Mouse (Mus musculus) stomach, postnatal 0 days (tissue): Measurements from ENCODE around the gene Ifnar2. TPM values are rescaled to one million over a fixed set of nuclear protein-coding genes. Genes with fewer than 3 reads are reported as not detected.

Experiments used
- ATAC-seq: fragments of 200-750 bp; cut with Nextera tagmentation; 2 replicates; pipeline ENCODE4 v1.8.0; 2017; ENCODE audit not compliant: low FRiP score, low TSS enrichment
- DNase-seq: peaks from one replicate; pipeline ENCODE4 v3.0.0-alpha.2; 2016; ENCODE audit warnings: low spot score
- H3K27ac ChIP-seq: fragments of 300-500 bp; sonication (generic); replicated peaks from 2 replicates; pipeline ENCODE4 v1.5.1; 2014; ENCODE audit warnings: mild to moderate bottlenecking, control low read depth
- H3K27me3 ChIP-seq: fragments of 300-500 bp; sonication (generic); 2 replicates; pipeline ENCODE4 v1.6.1; 2014; ENCODE audit warnings: low read length; ENCODE audit not compliant: control insufficient read depth, insufficient read depth
- H3K36me3 ChIP-seq: fragments of 300-500 bp; sonication (generic); 2 replicates; pipeline ENCODE4 v1.6.1; 2014; ENCODE audit warnings: low read length, mixed read lengths; ENCODE audit not compliant: control insufficient read depth, insufficient read depth
- H3K4me1 ChIP-seq: fragments of 300-500 bp; sonication (generic); replicated peaks from 2 replicates; pipeline ENCODE4 v1.6.1; 2014; ENCODE audit warnings: antibody characterized with exemption; ENCODE audit not compliant: control insufficient read depth, insufficient read depth
- H3K4me2 ChIP-seq: fragments of 300-500 bp; sonication (generic); replicated peaks from 2 replicates; pipeline ENCODE4 v1.6.1; 2014; ENCODE audit warnings: low read depth, mild to moderate bottlenecking, control low read depth, moderate library complexity
- H3K4me3 ChIP-seq: fragments of 300-500 bp; sonication (generic); 2 replicates; pipeline ENCODE4 v1.5.1; 2014; ENCODE audit warnings: low read depth, low read length, control low read depth
- H3K9ac ChIP-seq: fragments of 300-500 bp; sonication (generic); 2 replicates; pipeline ENCODE4 v1.6.1; 2014; ENCODE audit warnings: mild to moderate bottlenecking, low read length, control low read depth, mixed read lengths
- H3K9me3 ChIP-seq: fragments of 300-500 bp; sonication (generic); 2 replicates; pipeline ENCODE4 v1.6.1; 2016; ENCODE audit warnings: low read length; ENCODE audit not compliant: control insufficient read depth
- CTCF ChIP-seq: IDR thresholded peaks from 2 replicates; pipeline ENCODE4 v1.5.1; 2016; ENCODE audit warnings: antibody characterized with exemption, low read depth, mild to moderate bottlenecking, moderate library complexity
- EP300 ChIP-seq: optimal IDR thresholded peaks from 2 replicates; pipeline ENCODE3; 2016; ENCODE audit warnings: antibody characterized with exemption
- WGBS: fragments of 180-500 bp; shearing (Covaris S2); extraction: QIAGEN DNeasy Blood & Tissue Kit; methylation state at CpG from one replicate; pipeline ENCODE4 v1.1.7; 2014; 5-methylcytosine and 5-hydroxymethylcytosine counted together
- polyA plus RNA-seq: library from polyadenylated mRNA; unstranded; fragments of >200 nt; fragmentation: Nextera tagmentation; extraction: Ambion mirVana; gene quantifications from 2 replicates; pipeline ENCODE4 v1.2.1, GENCODE M21; 2015

Ifnar2 gene
- polyA plus RNA-seq, 1 experiment from 2014 or later, result 33.4 TPM

- Histone ChIP-seq H3K27ac (no peak overlapping the region), H3K9me3 (no peaks in the 10 kb centered on the region), H3K36me3 (no peaks in the 10 kb centered on the region), H3K4me1 (no peaks in the 10 kb centered on the region), H3K4me2 (no peak overlapping the region), H3K9ac (no peak overlapping the region), H3K4me3 (no peak overlapping the region), H3K27me3 (no peaks in the 10 kb centered on the region)
- TF ChIP-seq CTCF (no peak), EP300 (no peak)
- ATAC-seq (no peak), DNase-seq (no peak)
- WGBS, result 91% methylated on average over 7 of the region's 7 CpGs
Observed at GRCm38 (mm10) chr16:91398944-91399343, 26.4 kb downstream of the Ifnar2 start.

- Histone ChIP-seq H3K4me2 (no peak overlapping the region), H3K9me3 (no peaks in the 10 kb centered on the region), H3K36me3 (no peaks in the 10 kb centered on the region), H3K9ac (no peak overlapping the region), H3K4me1 (no peaks in the 10 kb centered on the region), H3K4me3 (no peak overlapping the region), H3K27ac (peak overlapping the region; percentile 36; the same call in 1 of the 2 replicates), H3K27me3 (no peaks in the 10 kb centered on the region)
- ATAC-seq, result no peak
- WGBS, result 60% methylated on average over 6 of the region's 6 CpGs
- TF ChIP-seq CTCF (no peak), EP300 (no peak)
- DNase-seq, result no peak
Observed at GRCm38 (mm10) chr16:91401569-91402165, 29.1 kb downstream of the Ifnar2 start.

- no peak for TF ChIP-seq EP300
- 80% methylated on average over 9 of the region's 9 CpGs for WGBS
- no peak overlapping the region for H3K4me3 ChIP-seq
- H3K27ac ChIP-seq, result no peak overlapping the region
- ATAC-seq (no peak), DNase-seq (no peak)
- no peaks in the 10 kb centered on the region for H3K27me3 ChIP-seq
- H3K9me3 ChIP-seq, result no peaks in the 10 kb centered on the region
- H3K4me1 ChIP-seq, result no peaks in the 10 kb centered on the region
- no peaks in the 10 kb centered on the region for H3K36me3 ChIP-seq
- no peak overlapping the region for H3K4me2 ChIP-seq
- no peak overlapping the region for H3K9ac ChIP-seq
Observed at GRCm38 (mm10) chr16:91403784-91404183, 31.2 kb downstream of the Ifnar2 start.

GRCm38 (mm10) chr16:91404187-91404586, 31.6 kb downstream of the Ifnar2 start:
- Histone ChIP-seq H3K4me3 (no peak overlapping the region), H3K27ac (no peak overlapping the region), H3K9me3 (no peaks in the 10 kb centered on the region), H3K9ac (no peak overlapping the region), H3K36me3 (no peaks in the 10 kb centered on the region), H3K4me2 (no peak overlapping the region), H3K27me3 (no peaks in the 10 kb centered on the region), H3K4me1 (no peaks in the 10 kb centered on the region)
- 91% methylated on average over 8 of the region's 8 CpGs for WGBS
- no peak for DNase-seq
- ATAC-seq, result no peak
- TF ChIP-seq EP300 (no peak), CTCF (no peak)

GRCm38 (mm10) chr16:91404828-91405577, 32.4 kb downstream of the Ifnar2 start:
- ATAC-seq, result no peak

More at GRCm38 (mm10) chr16:91404828-91405577, 32.4 kb downstream of the Ifnar2 start:
- DNase-seq, result no peak
- H3K9me3 ChIP-seq, result no peaks in the 10 kb centered on the region
- no peaks in the 10 kb centered on the region for H3K36me3 ChIP-seq
- 78% methylated on average over 10 of the region's 10 CpGs for WGBS
- no peaks in the 10 kb centered on the region for H3K27me3 ChIP-seq
- H3K4me2 ChIP-seq, result no peak overlapping the region
- H3K27ac ChIP-seq, result no peak overlapping the region
- H3K9ac ChIP-seq, result no peak overlapping the region
- no peak for TF ChIP-seq CTCF
- no peak for TF ChIP-seq EP300
- H3K4me1 ChIP-seq, result no peaks in the 10 kb centered on the region
- H3K4me3 ChIP-seq, result no peak overlapping the region
